Mouse (Mus musculus): Measurements from ENCODE around the gene Znrf2. TPM values are rescaled to one million over a fixed set of nuclear protein-coding genes. Genes with fewer than 3 reads are reported as not detected.

Znrf2 gene
- total and polyA plus RNA-seq, 3 experiments = 16.1 to 21.3 TPM; not detected in 1

DNA sequence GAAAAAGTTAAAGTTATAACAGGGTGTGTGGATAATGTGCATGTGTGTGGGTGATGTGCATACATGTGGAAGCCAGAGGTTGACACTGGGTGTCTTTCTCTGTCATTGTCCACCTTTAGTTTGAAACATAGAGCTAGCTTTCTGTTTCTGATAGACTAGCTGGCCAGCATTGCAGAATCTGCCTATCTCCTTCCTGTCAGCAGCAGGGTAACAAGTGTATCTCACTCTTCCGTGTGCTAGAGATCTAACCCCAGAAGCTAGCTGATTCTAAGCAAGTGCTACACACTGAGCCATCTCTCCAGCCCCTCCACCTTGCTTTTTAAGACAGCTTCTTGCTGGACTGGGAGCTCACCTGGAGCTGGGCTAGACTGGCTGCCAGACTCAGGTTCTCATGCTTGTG lies 11.6 kb downstream of the Znrf2 start (continued):
- peak; percentile 49; the same call in 1 of the 2 replicates for TF ChIP-seq SIN3A (IDR thresholded peaks at IDR 0.05; ENCODE audit: low read length)

DNA sequence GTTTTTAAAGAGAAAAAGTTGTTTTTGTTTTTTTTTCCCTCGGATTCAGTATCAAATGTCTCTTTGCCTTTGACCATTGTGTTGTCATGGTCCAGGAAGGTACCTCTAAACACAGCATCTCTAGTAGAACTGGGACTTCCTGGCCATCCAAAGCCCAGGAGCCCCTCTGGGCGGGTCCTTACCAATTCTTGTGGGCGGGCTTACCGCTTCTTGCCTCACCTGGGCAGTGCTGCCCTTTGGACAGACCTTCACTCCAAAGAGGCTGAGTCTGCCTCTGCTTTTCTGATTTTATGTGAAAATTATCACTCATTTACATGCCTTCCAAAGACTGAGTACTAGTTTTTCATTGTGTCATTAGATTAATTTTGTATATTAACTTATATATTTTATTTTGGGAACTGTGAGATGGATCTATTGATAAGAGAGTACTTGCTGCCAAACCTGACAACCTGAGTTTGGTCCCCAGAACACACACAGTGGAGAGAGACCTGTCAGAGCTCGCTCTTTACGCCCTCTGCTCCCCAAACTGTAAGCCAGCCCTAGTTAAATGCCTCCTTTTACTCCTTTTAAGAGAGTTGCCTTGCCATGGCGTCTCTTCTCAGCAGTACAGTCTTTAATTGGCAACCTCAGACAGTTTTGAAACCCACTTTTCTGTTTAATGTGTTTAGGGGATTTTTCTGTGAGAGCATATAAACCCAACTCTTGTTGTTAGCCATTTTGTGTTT lies 13.5 kb downstream of the Znrf2 start:
- no peak overlapping the region for H3K4me3 ChIP-seq (ENCODE audit: control insufficient read depth in 1 of 2, insufficient read depth in 1 of 2, low read depth in 2 of 2, low read length in 2 of 2)
- no peak overlapping the region for H3K27ac ChIP-seq (ENCODE audit: control insufficient read depth, low read depth, low read length)
- H3K9me3 ChIP-seq (replicated peaks; ENCODE audit: insufficient read depth, low read length) = no peaks in the 10 kb centered on the region
- H3K4me1 ChIP-seq (ENCODE audit: control insufficient read depth in 1 of 2, insufficient read depth in 2 of 2, low read length in 2 of 2) = peaks cover 0 to 12% of the 10 kb centered on the region in 2 experiments; a peak in 3 of 4 replicates
- no peak for DNase-seq (ENCODE audit: low read depth, low spot score)
- H3K27me3 ChIP-seq (ENCODE audit: control insufficient read depth in 1 of 2, insufficient read depth in 2 of 2, low read length in 2 of 2) = no peaks in the 10 kb centered on the region
- peaks cover 0 to 14% of the 10 kb centered on the region in 2 experiments; a peak in 3 of 4 replicates for H3K36me3 ChIP-seq (ENCODE audit: control insufficient read depth in 1 of 2, insufficient read depth in 2 of 2, low read length in 2 of 2)
- H3K9ac ChIP-seq (ENCODE audit: control insufficient read depth, low read depth, low read length, poor library complexity, severe bottlenecking) = no peak overlapping the region
- TF ChIP-seq TBP (IDR thresholded peaks at IDR 0.05; ENCODE audit: low read depth, low read length) (no peak), MAZ (IDR thresholded peaks at IDR 0.05; ENCODE audit: low read depth, low read length) (no peak), SMC3 (IDR thresholded peaks at IDR 0.05; ENCODE audit: low read depth, low read length) (no peak), CHD1 (IDR thresholded peaks at IDR 0.05; ENCODE audit: low read depth, low read length) (no peak), JUND (IDR thresholded peaks at IDR 0.05; ENCODE audit: low read depth, low read length) (no peak), ETS1 (IDR thresholded peaks at IDR 0.05; ENCODE audit: low read depth, low read length) (no peak), E2F4 (IDR thresholded peaks at IDR 0.05; ENCODE audit: borderline replicate concordance, low read depth, low read length) (no peak), EP300 (IDR thresholded peaks at IDR 0.05; ENCODE audit: low read depth in 1 of 2, low read length in 2 of 2) (no peak), USF2 (IDR thresholded peaks at IDR 0.05; ENCODE audit: borderline replicate concordance in 1 of 2, insufficient read depth in 1 of 2, low read depth in 1 of 2, low read length in 2 of 2) (no peak)
- peaks cover 62% of the 10 kb centered on the region for H3K79me2 ChIP-seq (ENCODE audit: control insufficient read depth, insufficient read depth, low read length, poor library complexity)

DNA sequence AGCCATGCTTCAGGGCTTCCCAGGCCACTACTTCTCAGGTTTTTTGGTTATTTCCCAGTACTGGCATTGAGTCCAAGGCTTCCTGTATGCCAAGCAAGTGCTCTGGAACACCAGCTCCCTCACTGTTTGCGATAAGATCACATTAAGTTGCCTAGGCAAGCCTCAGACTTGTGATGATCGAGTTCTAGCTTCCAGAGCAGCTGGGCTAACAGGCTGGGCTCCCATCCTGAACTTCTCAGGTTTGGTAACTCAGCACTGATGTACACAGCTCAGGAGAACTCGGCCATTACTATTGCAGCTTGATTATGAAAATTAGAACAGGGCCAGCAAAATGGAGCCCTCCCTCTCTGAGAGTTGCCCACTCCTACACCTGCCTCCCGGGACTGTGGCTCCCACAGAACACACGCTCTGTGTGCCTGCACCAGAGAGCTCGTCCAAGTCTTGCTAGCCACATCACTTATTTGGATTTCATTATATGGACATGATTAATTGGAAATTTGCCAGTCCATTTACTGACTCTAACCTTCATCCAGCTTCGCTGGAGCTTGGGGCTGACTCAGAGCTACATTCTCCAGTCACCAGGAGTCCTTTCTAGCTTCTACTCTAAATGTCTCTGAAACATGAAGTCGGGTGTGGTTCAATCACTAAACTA lies 14.5 kb downstream of the Znrf2 start:
- TF ChIP-seq RCOR1 (IDR thresholded peaks at IDR 0.05; ENCODE audit: low read depth, low read length) (no peak), MAZ (IDR thresholded peaks at IDR 0.05; ENCODE audit: low read depth, low read length) (no peak), NELFE (IDR thresholded peaks at IDR 0.05; ENCODE audit: low read depth, low read length) (no peak), MYB (IDR thresholded peaks at IDR 0.05; ENCODE audit: low read depth, low read length) (no peak), SMC3 (IDR thresholded peaks at IDR 0.05; ENCODE audit: low read depth, low read length) (no peak), ZNF384 (IDR thresholded peaks at IDR 0.05; ENCODE audit: low read depth, low read length) (no peak)
- Histone ChIP-seq H3K79me2 (ENCODE audit: control insufficient read depth, insufficient read depth, low read length, poor library complexity) (peaks cover 63% of the 10 kb centered on the region), H3K4me3 (ENCODE audit: control insufficient read depth in 1 of 2, insufficient read depth in 1 of 2, low read depth in 2 of 2, low read length in 2 of 2) (no peak overlapping the region), H3K27ac (ENCODE audit: control insufficient read depth, low read depth, low read length) (no peak overlapping the region), H3K9ac (ENCODE audit: control insufficient read depth, low read depth, low read length, poor library complexity, severe bottlenecking) (no peak overlapping the region), H3K36me3 (ENCODE audit: control insufficient read depth in 1 of 2, insufficient read depth in 2 of 2, low read length in 2 of 2) (peaks cover 0 to 14% of the 10 kb centered on the region in 2 experiments; a peak in 3 of 4 replicates), H3K27me3 (ENCODE audit: control insufficient read depth in 1 of 2, insufficient read depth in 2 of 2, low read length in 2 of 2) (no peaks in the 10 kb centered on the region), H3K4me1 (ENCODE audit: control insufficient read depth in 1 of 2, insufficient read depth in 2 of 2, low read length in 2 of 2) (peaks cover 0 to 12% of the 10 kb centered on the region in 2 experiments; a peak in 3 of 4 replicates), H3K9me3 (replicated peaks; ENCODE audit: insufficient read depth, low read length) (no peaks in the 10 kb centered on the region)
- DNase-seq (ENCODE audit: low read depth, low spot score) = no peak
